ENCODE assay signal across 8 mouse cellular contexts in the genomic region with DNA sequence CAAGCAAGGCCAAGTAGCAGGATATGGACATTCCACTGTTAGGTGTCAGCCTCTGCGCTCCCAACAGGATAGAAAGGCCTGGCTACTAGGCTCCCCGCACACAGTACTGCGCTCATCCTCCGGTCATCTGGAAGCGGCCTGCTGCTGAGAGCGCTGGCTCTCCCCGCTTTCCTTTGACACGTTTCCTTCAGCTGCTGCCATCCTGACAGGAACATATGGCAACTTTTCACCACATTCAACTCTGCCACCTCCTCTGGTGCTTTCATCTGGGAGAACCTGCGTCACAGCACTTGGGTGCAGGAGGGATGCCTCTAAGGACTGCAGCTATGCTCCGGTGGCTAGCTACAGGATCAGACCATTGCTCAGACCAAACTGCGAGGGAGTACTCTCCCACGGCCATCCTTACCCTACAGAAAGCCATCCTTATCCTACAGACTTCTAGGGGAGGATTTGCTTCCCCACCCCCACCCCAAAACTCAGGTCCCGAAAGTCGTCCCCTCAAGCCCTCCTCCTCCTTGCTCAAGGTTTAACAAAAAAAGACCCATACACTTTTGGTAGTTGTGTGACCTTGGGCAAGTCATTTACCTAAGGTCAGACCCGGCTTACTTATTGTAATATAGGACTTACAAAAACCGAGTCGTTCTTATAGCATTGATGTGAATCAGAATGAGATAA. TPM values are rescaled to one million over a fixed set of nuclear protein-coding genes. Genes with fewer than 3 reads are reported as not detected.
A peak's percentile ranks its signal among the peaks of the same experiment; 100 is the strongest.
DNase-seq lines count a peak whose midpoint lies in the region; ATAC-seq and TF ChIP-seq lines count a peak whose summit lies in the region.

No protein-coding gene starts in this region.

- H3K9ac ChIP-seq in ES-E14 (ENCODE audit: insufficient read depth, low read depth, low read length, poor library complexity, severe bottlenecking) = 0 out of 2 replicates have a peak overlapping the region, but pooled peaks have one; percentile 9
- H3K9ac ChIP-seq in forebrain, embryonic 14.5 days (ENCODE audit: low read length) = peak overlapping the region; percentile 79
- peak overlapping the region; percentile 20; the same call in 1 of the 2 replicates for H3K9ac ChIP-seq in intestine, embryonic 15.5 days
- H3K9ac ChIP-seq in liver, postnatal 0 days (replicated peaks) = no peak overlapping the region; the same call in 1 of the 2 replicates
- H3K9ac ChIP-seq in stomach, embryonic 15.5 days = 0 out of 2 replicates have a peak overlapping the region, but pooled peaks have one; percentile 5

- WGBS in forebrain, embryonic 14.5 days = 4% methylated on average over 17 of the region's 17 CpGs
- WGBS in intestine, embryonic 15.5 days = 10% methylated on average over 17 of the region's 17 CpGs
- WGBS in liver, postnatal 0 days (ENCODE audit: insufficient replicate concordance) = 10% methylated on average over 17 of the region's 17 CpGs
- 13% methylated on average over 17 of the region's 17 CpGs for WGBS in stomach, embryonic 15.5 days

- H3K4me2 ChIP-seq in forebrain, embryonic 14.5 days (ENCODE audit: low read length) = peak overlapping the region; percentile 96
- H3K4me2 ChIP-seq in intestine, embryonic 15.5 days (replicated peaks) = peak overlapping the region; percentile 85
- peak overlapping the region; percentile 80 for H3K4me2 ChIP-seq in liver, postnatal 0 days (ENCODE audit: low read depth, low read length)
- peak overlapping the region; percentile 96 for H3K4me2 ChIP-seq in stomach, embryonic 15.5 days

- no peak for DNase-seq in ES-E14 (ENCODE audit: low read depth, low spot score)
- DNase-seq in brain, embryonic 14.5 days (ENCODE audit: low read depth) = peak; percentile 66
- peak; percentile 52 for DNase-seq in forebrain, embryonic 14.5 days (ENCODE audit: low spot score)
- no peak for DNase-seq in liver, postnatal 0 days
- no peak for DNase-seq in gastrocnemius, adult 8-10 months (ENCODE audit: low spot score in 2 of 2)

- no peaks in the 10 kb centered on the region; a peak in 1 of 4 replicates for H3K4me1 ChIP-seq in ES-E14 (ENCODE audit: control insufficient read depth in 2 of 2, insufficient read depth in 2 of 2, low read length in 2 of 2, poor library complexity in 1 of 2)
- peaks cover 16% of the 10 kb centered on the region for H3K4me1 ChIP-seq in forebrain, embryonic 14.5 days (ENCODE audit: control insufficient read depth, insufficient read depth, low read length)
- H3K4me1 ChIP-seq in intestine, embryonic 15.5 days (replicated peaks) = peaks cover 8% of the 10 kb centered on the region; the same call in 1 of the 2 replicates
- peaks cover 3% of the 10 kb centered on the region for H3K4me1 ChIP-seq in liver, postnatal 0 days (ENCODE audit: insufficient read depth)
- H3K4me1 ChIP-seq in stomach, embryonic 15.5 days = 0 out of 2 replicates have a peak, but pooled peaks cover 3% of the 10 kb centered on the region

- TF ChIP-seq CTCF in brain, embryonic 14.5 days (IDR thresholded peaks at IDR 0.05; ENCODE audit: borderline replicate concordance, extremely low read depth, insufficient read depth, insufficient read length) = no peak
- no peak for TF ChIP-seq CTCF in liver, postnatal 0 days (IDR thresholded peaks at IDR 0.05; ENCODE audit: low read depth)

- peak overlapping the region; percentile 88 to 89 for H3K4me3 ChIP-seq in ES-E14 (ENCODE audit: insufficient read depth in 1 of 2, low read depth in 1 of 2, low read length in 2 of 2, poor library complexity in 1 of 2, severe bottlenecking in 1 of 2)
- peak overlapping the region; percentile 74 for H3K4me3 ChIP-seq in forebrain, embryonic 14.5 days (ENCODE audit: low read depth, low read length)
- H3K4me3 ChIP-seq in intestine, embryonic 15.5 days (replicated peaks) = peak overlapping the region; percentile 81
- peak overlapping the region; percentile 68 for H3K4me3 ChIP-seq in liver, postnatal 0 days (ENCODE audit: low read depth, low read length)
- H3K4me3 ChIP-seq in stomach, embryonic 15.5 days (replicated peaks) = peak overlapping the region; percentile 81

- H3K27me3 ChIP-seq in forebrain, embryonic 14.5 days (replicated peaks; ENCODE audit: control insufficient read depth, insufficient read depth, low read length) = no peaks in the 10 kb centered on the region
- no peaks in the 10 kb centered on the region for H3K27me3 ChIP-seq in intestine, embryonic 15.5 days (replicated peaks)
- peaks cover 21% of the 10 kb centered on the region; the same call in 1 of the 2 replicates for H3K27me3 ChIP-seq in liver, postnatal 0 days (ENCODE audit: insufficient read depth, low read length)
- H3K27me3 ChIP-seq in stomach, embryonic 15.5 days (replicated peaks) = no peaks in the 10 kb centered on the region

- H3K27ac ChIP-seq in ES-E14 (ENCODE audit: insufficient read depth, low read depth, low read length, poor library complexity, severe bottlenecking) = no peak overlapping the region
- H3K27ac ChIP-seq in forebrain, embryonic 14.5 days (ENCODE audit: low read depth, low read length) = no peak overlapping the region
- no peak overlapping the region; the same call in 1 of the 2 replicates for H3K27ac ChIP-seq in intestine, embryonic 15.5 days
- no peak overlapping the region for H3K27ac ChIP-seq in liver, postnatal 0 days (ENCODE audit: low read depth)
- 0 out of 2 replicates have a peak overlapping the region, but pooled peaks have one; percentile 96 for H3K27ac ChIP-seq in stomach, embryonic 15.5 days

- no peaks in the 10 kb centered on the region for H3K36me3 ChIP-seq in ES-E14 (ENCODE audit: control insufficient read depth, insufficient read depth, low read length, poor library complexity, severe bottlenecking)
- H3K36me3 ChIP-seq in forebrain, embryonic 14.5 days (ENCODE audit: control insufficient read depth, insufficient read depth, low read length) = no peaks in the 10 kb centered on the region
- no peaks in the 10 kb centered on the region for H3K36me3 ChIP-seq in intestine, embryonic 15.5 days
- no peaks in the 10 kb centered on the region for H3K36me3 ChIP-seq in liver, postnatal 0 days (replicated peaks; ENCODE audit: insufficient read depth, low read length)
- no peaks in the 10 kb centered on the region for H3K36me3 ChIP-seq in stomach, embryonic 15.5 days

- in situ Hi-C loops in ES-E14 (cut with MboI; ENCODE audit: low sequenced_read_pairs in 2 of 2, unreplicated experiment in 2 of 2) = no loop called here

- TF ChIP-seq EP300 in liver, postnatal 0 days (IDR thresholded peaks at IDR 0.05; ENCODE audit: low read depth) = no peak

- TF ChIP-seq POLR2A in brain, embryonic 14.5 days (IDR thresholded peaks at IDR 0.05; ENCODE audit: borderline replicate concordance, extremely low read depth, insufficient read depth, insufficient read length, poor library complexity, severe bottlenecking) = no peak

- ATAC-seq in forebrain, embryonic 14.5 days = no peak
- ATAC-seq in intestine, embryonic 15.5 days = no peak
- ATAC-seq in liver, postnatal 0 days = no peak
- ATAC-seq in stomach, embryonic 15.5 days (ENCODE audit: insufficient read depth, low FRiP score, low read depth) = no peak
- no peak for ATAC-seq in erythroid progenitor cell, adult 5-6 weeks (replicated peaks; ENCODE audit: low FRiP score, poor library complexity, severe bottlenecking)

- H3K9me3 ChIP-seq in ES-E14 (ENCODE audit: control insufficient read depth, insufficient read depth, low read depth, low read length) = no peaks in the 10 kb centered on the region
- no peaks in the 10 kb centered on the region for H3K9me3 ChIP-seq in forebrain, embryonic 14.5 days (replicated peaks; ENCODE audit: control insufficient read depth, low read length)
- H3K9me3 ChIP-seq in intestine, embryonic 15.5 days = no peaks in the 10 kb centered on the region
- H3K9me3 ChIP-seq in liver, postnatal 0 days (ENCODE audit: low read length) = no peaks in the 10 kb centered on the region
- no peaks in the 10 kb centered on the region for H3K9me3 ChIP-seq in stomach, embryonic 15.5 days

TF ChIP-seq in ES-E14, 5 proteins besides CTCF, POLR2A, EP300 and RAD21:
- TF ChIP-seq ZNF384 (IDR thresholded peaks at IDR 0.05; ENCODE audit: low read depth, low read length) = no peak

RNA-seq across cellular contexts. Expression of gene Magi1, which starts 2.0 kb away (rescaled TPM):
- total RNA-seq in ES-E14 (2012; rRNA removed) = 14.6 and 17.4 TPM in 2 replicates
- 53.7 and 74.6 TPM in 2 replicates for polyA plus RNA-seq in brain, embryonic 14.5 days (2012; rRNA removed)
- 22.9 and 29.4 TPM in 2 replicates for polyA plus RNA-seq in forebrain, embryonic 14.5 days (2014; fragmentation: Nextera tagmentation; extraction: Ambion mirVana)
- 10.1 and 10.2 TPM in 2 replicates for polyA plus RNA-seq in intestine, embryonic 15.5 days (2015; fragmentation: Nextera tagmentation; extraction: Ambion mirVana)
- 1.2 and 1.9 TPM in 2 replicates for polyA plus RNA-seq in liver, postnatal 0 days (2015; fragmentation: Nextera tagmentation; extraction: Ambion mirVana)
- 9.8 and 10.5 TPM in 2 replicates for polyA plus RNA-seq in stomach, embryonic 15.5 days (2015; fragmentation: Nextera tagmentation; extraction: Ambion mirVana)
- not detected in 2 replicates for total RNA-seq in erythroid progenitor cell, adult 5-6 weeks (2015; ENCODE audit: low replicate concordance)
- total RNA-seq in erythroid progenitor cell, adult 5-6 weeks (2017; ENCODE audit: low replicate concordance) = not detected in 2 replicates
- total RNA-seq in gastrocnemius, adult 8-10 months (2022) = 1 to 10 TPM; 1.7 to 5.1 (median 2.0) TPM

Comparison
In these comparisons a context has a peak if more than half of its experiments do, and no peak if none do; other contexts are left out.
1. DNase-seq: peak in brain, embryonic 14.5 days (single experiment) and forebrain, embryonic 14.5 days (single experiment); none in ES-E14 (single experiment), liver, postnatal 0 days (single experiment) and gastrocnemius, adult 8-10 months (0 of 2).
2. Peak in every context shown above with its lines, with median percentiles within 50 percentile points of each other: H3K4me3 ChIP-seq and H3K4me2 ChIP-seq.